Mouse (Mus musculus): Measurements from ENCODE around the gene Gpt2.

GRCm38 (mm10) chr8:85534163-85534562, 41.8 kb downstream of the Gpt2 start:
- TF ChIP-seq POLR2A (IDR thresholded peaks at IDR 0.05; ENCODE audit: extremely low read depth, insufficient read depth, low read length) (no peak), CTCF (IDR thresholded peaks at IDR 0.05; ENCODE audit: low read depth, low read length) (no peak)

Measured in liver, adult 2 months (tissue).